Mouse (Mus musculus) heart, embryonic 12.5 days (tissue): ENCODE measurements around the gene C1qtnf5. TPM values are rescaled to one million over a fixed set of nuclear protein-coding genes. Genes with fewer than 3 reads are reported as not detected.

ENCODE experiments used
- ATAC-seq: fragments of 200-750 bp; cut with Nextera tagmentation; 2 replicates; pipeline ENCODE4 v1.8.0; 2017; ENCODE audit warnings: moderate TSS enrichment, moderate library complexity; ENCODE audit not compliant: insufficient number of reproducible peaks, low FRiP score
- H3K27ac ChIP-seq: fragments of 300-500 bp; sonication (generic); 2 replicates; pipeline ENCODE4 v1.5.1; 2016; ENCODE audit warnings: mild to moderate bottlenecking, moderate library complexity; ENCODE audit not compliant: poor library complexity, severe bottlenecking
- H3K27me3 ChIP-seq: fragments of 300-500 bp; sonication (generic); replicated peaks from 2 replicates; pipeline ENCODE4 v1.6.1; 2016; ENCODE audit warnings: mild to moderate bottlenecking, moderate library complexity
- H3K36me3 ChIP-seq: fragments of 300-500 bp; sonication (generic); 2 replicates; pipeline ENCODE4 v1.6.1; 2016; ENCODE audit warnings: mild to moderate bottlenecking, moderate library complexity
- H3K4me1 ChIP-seq: fragments of 300-500 bp; sonication (generic); replicated peaks from 2 replicates; pipeline ENCODE4 v1.6.1; 2016; ENCODE audit warnings: mild to moderate bottlenecking
- H3K4me2 ChIP-seq: fragments of 300-500 bp; sonication (generic); 2 replicates; pipeline ENCODE4 v1.6.1; 2016; ENCODE audit warnings: mild to moderate bottlenecking, moderate library complexity
- H3K4me3 ChIP-seq: fragments of 300-500 bp; sonication (generic); 2 replicates; pipeline ENCODE4 v1.5.1; 2016; ENCODE audit warnings: mild to moderate bottlenecking
- H3K9ac ChIP-seq: fragments of 300-500 bp; sonication (generic); 2 replicates; pipeline ENCODE4 v1.6.1; 2016; ENCODE audit warnings: mild to moderate bottlenecking, moderate library complexity
- H3K9me3 ChIP-seq: fragments of 300-500 bp; sonication (generic); replicated peaks from 2 replicates; pipeline ENCODE4 v1.6.1; 2016; ENCODE audit warnings: mild to moderate bottlenecking, moderate library complexity
- WGBS: fragments of 180-500 bp; shearing (Covaris S2); methylation state at CpG from one replicate; pipeline ENCODE4 v1.1.7; 2016; 5-methylcytosine and 5-hydroxymethylcytosine counted together
- polyA plus RNA-seq: library from polyadenylated mRNA; unstranded; fragments of >200 nt; fragmentation: Nextera tagmentation; extraction: Ambion mirVana; gene quantifications from 2 replicates; pipeline ENCODE4 v1.2.1, GENCODE M21; 2016

C1qtnf5 gene
- polyA plus RNA-seq, 1 experiment from 2014 or later: 1.1 TPM

DNA sequence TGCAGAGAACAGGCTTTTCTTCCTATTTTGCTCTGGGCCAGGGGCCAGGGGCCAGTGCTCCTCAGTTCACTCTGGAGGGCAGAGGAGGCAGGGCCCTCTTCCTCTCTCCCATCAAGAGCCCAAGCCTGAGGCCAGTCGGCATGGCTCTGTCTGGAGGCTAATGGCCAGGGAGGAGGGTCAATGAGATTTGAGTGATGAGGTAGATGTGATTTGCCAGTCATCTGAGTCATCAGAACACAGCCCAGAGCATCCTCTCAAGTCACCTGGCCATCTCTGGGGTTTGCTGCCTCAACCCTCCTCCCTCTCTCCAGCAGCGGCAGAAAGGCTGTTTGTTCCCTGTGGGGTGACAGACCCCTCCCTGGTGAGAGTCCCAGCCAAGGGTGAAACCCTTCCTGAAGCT, 26.2 kb downstream of the C1qtnf5 start:
- Histone ChIP-seq H3K9me3 (no peaks in the 10 kb centered on the region), H3K4me2 (peak overlapping the region; percentile 89), H3K9ac (peak overlapping the region; percentile 94), H3K27ac (peak overlapping the region; percentile 91), H3K36me3 (peaks cover 19% of the 10 kb centered on the region), H3K27me3 (no peaks in the 10 kb centered on the region), H3K4me1 (peaks cover 74% of the 10 kb centered on the region), H3K4me3 (peak overlapping the region; percentile 81)
- 6% methylated on average over 2 of the region's 2 CpGs for WGBS
- no peak for ATAC-seq

DNA sequence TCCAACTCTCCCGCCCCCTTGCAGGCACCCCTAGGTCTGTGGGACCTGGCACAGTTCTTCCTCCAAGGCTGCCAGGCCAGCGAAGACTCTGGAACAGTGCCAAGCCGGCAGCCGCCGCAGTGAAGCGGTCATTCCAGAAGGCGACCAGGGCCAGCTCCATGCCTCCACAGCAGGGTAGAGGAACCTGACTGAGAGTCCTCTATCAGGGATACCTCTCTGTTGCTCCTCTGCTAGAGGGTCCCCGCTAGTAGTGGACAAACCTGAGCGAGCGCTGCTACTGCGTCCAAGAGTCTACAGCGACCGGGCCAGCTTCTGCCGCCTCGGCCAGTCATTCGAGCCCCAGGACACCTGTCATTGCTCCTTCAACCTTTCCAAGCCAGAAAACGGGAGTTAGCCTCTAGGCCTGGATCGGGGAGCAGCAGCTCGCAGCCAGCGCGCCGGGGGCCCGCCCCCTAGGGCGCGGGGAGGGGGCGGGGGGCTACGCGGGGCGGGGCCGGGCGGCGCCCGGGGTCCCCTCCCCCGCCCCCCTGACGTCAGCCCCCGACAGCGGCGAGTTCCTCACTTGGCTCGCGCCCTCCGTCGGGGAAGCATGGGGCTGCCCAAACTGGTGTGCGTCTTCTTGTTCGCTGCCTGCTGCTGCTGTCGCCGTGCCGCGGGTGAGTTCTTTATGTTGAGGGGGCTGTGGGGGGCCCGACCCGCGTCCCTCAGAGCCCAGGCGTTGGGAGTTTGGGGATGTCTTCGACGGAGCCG, 27.2 kb downstream of the C1qtnf5 start, which contains the start of gene Mcam:
TSS of gene Mcam (plus strand) at position 369 of the 750 bp plus-strand sequence.
- no peaks in the 10 kb centered on the region for H3K27me3 ChIP-seq
- H3K9me3 ChIP-seq: no peaks in the 10 kb centered on the region
- H3K36me3 ChIP-seq: peaks cover 29% of the 10 kb centered on the region
- peak within 1 kb of the TSS; percentile 89 for H3K4me2 ChIP-seq
- peak within 1 kb of the TSS; percentile 91 for H3K27ac ChIP-seq
- peak within 1 kb of the TSS; percentile 81 for H3K4me3 ChIP-seq
- H3K4me1 ChIP-seq: peaks cover 77% of the 10 kb centered on the region
- WGBS: under 1% methylated on average over 53 of the region's 55 CpGs
- peak; percentile 57 for ATAC-seq
- H3K9ac ChIP-seq: peak within 1 kb of the TSS; percentile 94

DNA sequence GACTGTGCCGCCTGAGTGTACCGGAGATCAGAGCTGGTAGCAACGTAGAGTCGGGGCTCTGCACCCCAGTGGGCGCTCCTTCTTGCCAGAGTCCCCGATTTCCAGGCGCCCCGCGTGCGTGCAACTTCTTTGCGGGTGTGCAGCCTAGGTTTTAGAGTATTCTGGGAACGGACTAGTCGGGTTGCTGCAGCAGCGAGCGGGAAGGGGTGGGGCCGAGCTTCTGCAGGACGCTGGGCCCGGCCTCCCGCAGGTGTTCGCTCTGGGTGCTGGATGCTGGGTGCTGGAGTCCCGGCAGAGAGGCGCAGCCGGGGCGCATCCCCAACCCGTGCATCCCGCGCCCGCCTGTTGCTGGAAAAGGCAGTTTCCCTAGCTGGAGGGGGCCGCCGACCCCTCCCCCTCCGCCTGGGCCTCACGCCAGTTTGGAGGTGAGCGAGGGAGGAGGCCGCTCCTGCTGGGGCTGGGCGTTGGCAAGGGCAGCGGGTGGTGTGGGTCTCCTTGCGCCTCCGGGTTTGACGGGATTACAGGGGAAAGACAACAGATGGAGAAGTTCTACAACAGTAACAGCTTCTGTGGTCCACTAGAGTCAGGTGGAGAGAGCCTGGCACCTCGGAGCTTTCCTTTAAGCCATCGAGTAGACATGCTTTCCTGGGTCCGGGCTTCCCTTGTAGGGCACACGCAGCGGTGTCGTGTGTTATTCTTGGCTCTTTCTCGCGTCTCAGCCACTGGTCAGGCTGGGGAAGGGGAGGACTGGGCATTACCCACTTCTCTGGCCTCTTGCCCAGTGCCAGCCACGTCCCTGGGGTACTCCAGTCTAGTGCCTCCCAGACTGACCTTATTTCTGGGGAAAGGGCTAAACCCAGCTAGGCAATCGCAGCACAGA, 28.0 kb downstream of the C1qtnf5 start:
- no peaks in the 10 kb centered on the region for H3K9me3 ChIP-seq
- WGBS: 2% methylated on average over 49 of the region's 49 CpGs
- H3K36me3 ChIP-seq: peaks cover 37% of the 10 kb centered on the region
- ATAC-seq: peak; percentile 31; the same call in 1 of the 2 replicates
- H3K4me2 ChIP-seq: peak overlapping the region; percentile 89
- H3K4me3 ChIP-seq: peak overlapping the region; percentile 81
- H3K27me3 ChIP-seq: no peaks in the 10 kb centered on the region
- H3K4me1 ChIP-seq: peaks cover 77% of the 10 kb centered on the region
- peak overlapping the region; percentile 94 for H3K9ac ChIP-seq
- H3K27ac ChIP-seq: peak overlapping the region; percentile 91

DNA sequence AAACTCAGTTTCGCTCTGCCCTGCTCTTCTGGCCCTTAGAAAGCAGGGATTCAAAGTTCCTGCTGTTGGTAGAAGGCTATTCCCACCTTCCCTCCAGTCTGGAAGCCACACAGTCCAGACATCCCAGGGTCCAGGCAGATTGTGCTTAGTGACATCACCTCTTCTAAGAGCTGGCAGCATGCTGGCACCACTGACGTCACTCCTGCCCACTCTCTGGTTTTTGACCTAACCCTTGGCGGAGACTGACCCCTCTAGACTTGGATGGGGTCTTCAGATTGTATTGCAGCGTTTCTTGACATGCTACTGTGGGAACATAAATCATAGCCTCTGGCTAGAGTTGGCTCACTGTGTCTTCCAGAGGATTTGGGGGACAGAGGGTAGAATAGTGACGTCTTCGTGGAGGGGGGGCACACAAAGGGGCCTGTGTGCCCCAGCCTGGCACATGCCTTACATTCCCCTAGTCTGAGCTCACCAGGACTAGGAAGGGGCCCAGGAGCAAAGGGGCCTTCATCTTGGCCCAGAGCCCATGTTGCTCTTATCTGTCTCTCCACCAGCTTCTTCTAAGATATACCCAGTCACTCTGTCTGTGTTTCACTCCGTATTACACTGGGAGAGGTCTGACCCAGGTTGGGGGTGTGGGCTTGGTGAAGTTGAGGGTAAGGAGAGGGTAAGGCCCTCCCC, 28.8 kb downstream of the C1qtnf5 start:
- peaks cover 72% of the 10 kb centered on the region for H3K4me1 ChIP-seq
- peak overlapping the region; percentile 94 for H3K9ac ChIP-seq
- H3K27me3 ChIP-seq: no peaks in the 10 kb centered on the region
- H3K4me3 ChIP-seq: peak overlapping the region; percentile 81
- H3K9me3 ChIP-seq: no peaks in the 10 kb centered on the region
- peaks cover 45% of the 10 kb centered on the region for H3K36me3 ChIP-seq
- H3K4me2 ChIP-seq: peak overlapping the region; percentile 89
- ATAC-seq: peak; percentile 47; the same call in 1 of the 2 replicates
- 17% methylated on average over 7 of the region's 7 CpGs for WGBS
- H3K27ac ChIP-seq: peak overlapping the region; percentile 91

DNA sequence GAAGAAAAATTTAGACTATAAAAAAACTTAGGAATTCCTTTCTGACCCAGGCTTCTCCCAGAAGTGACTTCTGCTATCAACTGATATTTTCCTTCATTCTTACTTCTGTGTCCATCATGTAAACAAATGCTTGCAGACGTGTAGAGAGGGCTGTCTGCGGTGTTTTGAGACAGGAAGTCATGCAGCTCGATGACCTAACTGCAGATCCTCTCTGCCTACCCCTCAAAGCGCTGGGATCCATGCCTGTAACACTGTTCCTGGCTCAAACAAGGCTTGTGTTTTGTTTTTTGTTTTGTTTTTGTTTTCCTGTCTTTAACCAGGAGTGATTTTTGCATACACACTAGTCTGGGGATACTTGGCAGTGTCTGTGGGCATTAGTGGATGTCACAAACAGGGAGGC, 30.8 kb downstream of the C1qtnf5 start:
- ATAC-seq: no peak
- no peak overlapping the region for H3K9ac ChIP-seq
- H3K36me3 ChIP-seq: peaks cover 63% of the 10 kb centered on the region
- WGBS: 50% methylated on average over 4 of the region's 4 CpGs
- H3K4me2 ChIP-seq: no peak overlapping the region
- H3K27ac ChIP-seq: no peak overlapping the region
- H3K27me3 ChIP-seq: no peaks in the 10 kb centered on the region
- no peak overlapping the region for H3K4me3 ChIP-seq
- peaks cover 62% of the 10 kb centered on the region for H3K4me1 ChIP-seq
- no peaks in the 10 kb centered on the region for H3K9me3 ChIP-seq

DNA sequence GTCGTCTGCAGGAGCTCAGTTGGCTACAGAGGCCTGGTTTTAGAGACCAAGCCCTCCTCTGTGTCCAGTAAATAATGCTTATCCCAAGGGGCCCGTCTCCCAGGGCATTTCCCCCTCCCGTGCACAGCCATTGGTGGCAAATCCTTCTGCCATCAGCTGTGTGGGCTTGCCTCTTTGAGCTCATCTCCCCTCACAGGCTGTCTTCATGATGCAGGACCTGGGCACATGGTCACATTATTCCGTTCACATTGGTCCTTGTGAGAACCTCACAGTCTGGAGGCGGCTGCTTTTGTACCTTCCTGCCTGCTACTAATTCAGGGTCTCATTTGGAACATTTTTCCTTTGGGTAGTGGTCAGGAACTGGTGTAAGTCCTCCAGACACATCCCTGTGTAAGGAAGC, 34.9 kb downstream of the C1qtnf5 start:
- Histone ChIP-seq H3K27ac (no peak overlapping the region), H3K4me1 (peaks cover 50% of the 10 kb centered on the region), H3K9me3 (no peaks in the 10 kb centered on the region), H3K27me3 (no peaks in the 10 kb centered on the region), H3K9ac (no peak overlapping the region), H3K4me2 (no peak overlapping the region), H3K36me3 (peaks cover 82% of the 10 kb centered on the region), H3K4me3 (no peak overlapping the region)
- 64% methylated on average over 5 of the region's 5 CpGs for WGBS
- ATAC-seq: no peak

DNA sequence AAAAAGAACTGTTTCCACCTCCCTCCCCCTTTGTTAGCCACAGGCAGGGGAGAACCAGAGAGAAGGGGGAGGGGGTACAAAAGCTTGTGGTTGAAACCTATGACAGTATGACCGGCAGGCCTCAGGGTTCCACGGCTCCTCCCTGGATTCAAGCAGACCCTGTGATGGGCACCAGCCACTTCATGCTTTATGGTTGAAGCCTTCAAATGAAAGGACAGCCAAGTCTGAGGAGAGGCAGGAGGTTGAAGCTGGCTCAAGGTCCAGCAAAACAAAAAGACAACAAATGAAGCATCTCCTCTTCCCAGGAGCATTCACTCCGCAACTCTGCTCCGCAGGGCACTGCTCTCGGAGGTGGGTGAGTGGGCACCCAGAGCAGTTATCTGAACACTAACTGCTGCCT, 36.4 kb downstream of the C1qtnf5 start:
- 82% methylated on average over 5 of the region's 5 CpGs for WGBS
- no peak for ATAC-seq
- Histone ChIP-seq H3K4me3 (no peak overlapping the region), H3K9ac (no peak overlapping the region), H3K9me3 (no peaks in the 10 kb centered on the region), H3K4me1 (peaks cover 49% of the 10 kb centered on the region), H3K36me3 (peaks cover 70% of the 10 kb centered on the region), H3K4me2 (no peak overlapping the region), H3K27me3 (no peaks in the 10 kb centered on the region), H3K27ac (peak overlapping the region; percentile 38)

DNA sequence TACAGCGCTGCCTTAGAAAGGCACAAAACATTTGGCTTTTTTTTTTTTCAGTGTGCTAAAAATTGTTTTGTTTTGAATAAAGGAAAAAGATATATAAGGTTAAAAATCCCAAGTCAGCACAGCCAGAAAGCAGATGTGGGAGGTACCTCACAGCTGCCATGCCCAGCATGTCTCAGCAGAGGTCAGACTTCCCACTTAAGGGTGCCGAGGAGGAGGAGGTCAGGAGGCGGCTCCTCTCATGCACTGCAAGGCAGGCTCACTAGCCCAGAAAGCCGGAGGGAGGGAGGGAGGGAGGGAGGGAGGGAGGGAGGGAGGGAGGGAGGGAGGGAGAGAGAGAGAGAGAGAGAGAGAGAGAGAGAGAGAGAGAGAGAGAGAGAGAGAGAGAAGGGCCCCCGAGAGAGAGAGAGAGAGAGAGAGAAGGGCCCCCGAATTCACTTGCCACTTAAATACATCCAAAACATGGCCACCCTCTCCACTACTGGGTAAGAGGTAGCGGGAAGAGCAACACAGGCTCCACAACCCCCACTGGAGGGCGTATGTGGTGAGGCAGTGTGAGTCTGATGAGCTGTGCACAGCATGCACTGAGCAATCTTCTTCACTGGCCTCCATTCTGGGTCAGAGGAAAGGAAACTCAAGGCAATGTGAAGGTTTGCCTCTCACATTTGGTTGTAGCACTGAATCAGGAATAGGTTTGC, 37.1 kb downstream of the C1qtnf5 start:
- Histone ChIP-seq H3K9me3 (no peaks in the 10 kb centered on the region), H3K27ac (peak overlapping the region; percentile 57), H3K4me3 (no peak overlapping the region), H3K9ac (no peak overlapping the region), H3K4me1 (peaks cover 41% of the 10 kb centered on the region), H3K27me3 (no peaks in the 10 kb centered on the region), H3K36me3 (peaks cover 70% of the 10 kb centered on the region), H3K4me2 (no peak overlapping the region)
- no peak; the same call in 1 of the 2 replicates for ATAC-seq
- WGBS: 33% methylated on average over 6 of the region's 8 CpGs

DNA sequence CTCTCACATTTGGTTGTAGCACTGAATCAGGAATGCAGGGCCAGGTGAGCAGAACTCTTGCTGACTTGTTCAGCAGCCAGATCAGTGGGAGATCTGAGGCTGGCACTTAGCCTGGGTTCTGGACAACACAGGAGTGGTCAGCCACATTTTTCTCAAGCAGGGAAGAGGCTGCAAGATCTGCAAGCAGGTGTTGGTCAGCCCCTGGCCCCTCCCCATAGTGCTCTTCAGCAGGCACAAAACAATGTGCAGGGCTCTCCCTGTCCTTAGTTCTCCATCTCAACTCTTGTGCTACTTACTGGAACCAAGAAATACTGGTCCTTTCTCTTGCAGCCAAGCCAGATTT, 37.6 kb downstream of the C1qtnf5 start:
- no peaks in the 10 kb centered on the region for H3K27me3 ChIP-seq
- no peaks in the 10 kb centered on the region for H3K9me3 ChIP-seq
- ATAC-seq: no peak
- H3K9ac ChIP-seq: no peak overlapping the region
- 0 out of 2 replicates have a peak overlapping the region, but pooled peaks have one; percentile 57 for H3K27ac ChIP-seq
- peaks cover 70% of the 10 kb centered on the region for H3K36me3 ChIP-seq
- H3K4me1 ChIP-seq: peaks cover 36% of the 10 kb centered on the region
- H3K4me2 ChIP-seq: no peak overlapping the region
- H3K4me3 ChIP-seq: no peak overlapping the region

DNA sequence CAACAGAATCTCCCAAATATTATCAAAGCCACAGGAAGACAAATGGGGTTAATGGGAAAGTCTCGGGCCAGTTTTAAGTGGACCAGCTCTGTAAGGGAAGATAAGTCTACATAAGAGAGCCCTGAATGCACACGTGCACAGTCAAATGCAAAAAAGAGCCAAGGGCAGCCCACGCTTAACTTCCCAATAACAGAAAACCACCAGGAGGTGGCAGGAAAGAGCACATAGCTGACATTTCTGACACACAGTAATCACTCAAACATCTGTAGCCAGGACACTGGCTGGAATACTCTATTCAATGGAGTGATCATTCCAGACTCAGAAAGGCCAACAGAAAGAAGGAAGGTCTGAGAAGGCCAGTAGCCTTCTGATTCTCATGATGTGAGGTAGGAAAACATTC, 40.2 kb downstream of the C1qtnf5 start:
- Histone ChIP-seq H3K4me2 (no peak overlapping the region), H3K9ac (no peak overlapping the region), H3K9me3 (no peaks in the 10 kb centered on the region), H3K27me3 (no peaks in the 10 kb centered on the region), H3K4me1 (peaks cover 23% of the 10 kb centered on the region), H3K4me3 (no peak overlapping the region), H3K27ac (no peak overlapping the region), H3K36me3 (peaks cover 69% of the 10 kb centered on the region)
- no peak for ATAC-seq
- 49% methylated on average over 3 of the region's 3 CpGs for WGBS
